Comparison of ENCODE assay signal across 19 mouse cellular contexts in genomic region chr6:94190830-94191229, GRCm38 (mm10).
DNase-seq lines count a peak whose midpoint lies in the region; ATAC-seq and TF ChIP-seq lines count a peak whose summit lies in the region.
"Had no signal": no experiment of that assay in that cellular context is flagged by ENCODE, and none has a peak within 500 bp of the region (broad histone marks: within the 10 kb centered on the region; RNA-seq: fewer than 3 reads in every experiment).

No protein-coding gene starts in this region.

- no peaks in the 10 kb centered on the region for H3K27me3 ChIP-seq in liver, adult 2 months (ENCODE audit: control insufficient read depth, insufficient read depth, low read length)
- peaks cover 4% of the 10 kb centered on the region for H3K27me3 ChIP-seq in liver, embryonic 11.5 days (replicated peaks; ENCODE audit: control insufficient read depth, insufficient read depth, low read length)
- H3K27me3 ChIP-seq in kidney, adult 2 months (replicated peaks; ENCODE audit: control insufficient read depth, insufficient read depth, low read length), result no peaks in the 10 kb centered on the region
- H3K27me3 ChIP-seq in kidney, embryonic 15.5 days, result no peaks in the 10 kb centered on the region
- H3K27me3 ChIP-seq: forebrain, embryonic 12.5 days; hindbrain, embryonic 15.5 days; limb, embryonic 15.5 days; midbrain, embryonic 12.5 days; neural tube, embryonic 15.5 days had no signal

- peaks cover 26% of the 10 kb centered on the region; the same call in 1 of the 2 replicates for H3K79me2 ChIP-seq in liver, adult 2 months (ENCODE audit: control insufficient read depth, insufficient read depth, low read length)

- TF ChIP-seq CTCF in liver, adult 2 months (IDR thresholded peaks at IDR 0.05; ENCODE audit: low read depth, low read length), result no peak
- no peak for TF ChIP-seq CTCF in kidney, adult 2 months (conservative IDR thresholded peaks at IDR 0.05; ENCODE audit: insufficient read depth, insufficient read length, low read depth, low read length)

- peaks cover 12% of the 10 kb centered on the region for H3K4me1 ChIP-seq in liver, adult 2 months (ENCODE audit: control insufficient read depth, insufficient read depth, low read length)
- H3K4me1 ChIP-seq in liver, embryonic 11.5 days (replicated peaks; ENCODE audit: control insufficient read depth, insufficient read depth, low read length), result peaks cover 3% of the 10 kb centered on the region; the same call in 1 of the 2 replicates
- H3K4me1 ChIP-seq in kidney, adult 2 months (ENCODE audit: control insufficient read depth, insufficient read depth, low read length), result peaks cover 15% of the 10 kb centered on the region
- H3K4me1 ChIP-seq in kidney, embryonic 15.5 days, result peaks cover 52% of the 10 kb centered on the region
- H3K4me1 ChIP-seq: hindbrain, embryonic 15.5 days; midbrain, embryonic 12.5 days; neural tube, embryonic 15.5 days had no signal

- TF ChIP-seq POLR2A in liver, adult 2 months (IDR thresholded peaks at IDR 0.05; ENCODE audit: extremely low read depth, insufficient read depth, low read length), result no peak
- no peak for TF ChIP-seq POLR2A in kidney, adult 2 months (IDR thresholded peaks at IDR 0.05; ENCODE audit: low read depth, low read length)

- WGBS in liver, adult 2 months, result 20% methylated on average over 5 of the region's 5 CpGs
- 75% methylated on average over 5 of the region's 5 CpGs for WGBS in liver, embryonic 11.5 days
- 28% methylated on average over 5 of the region's 5 CpGs for whole genome bisulfite sequencing in kidney, adult 2 months
- WGBS in kidney, embryonic 15.5 days, result 55% methylated on average over 5 of the region's 5 CpGs

- H3K4me2 ChIP-seq in liver, embryonic 11.5 days, result no peak overlapping the region
- H3K4me2 ChIP-seq in kidney, embryonic 15.5 days, result no peak overlapping the region
- H3K4me2 ChIP-seq: forebrain, embryonic 12.5 days; hindbrain, embryonic 15.5 days; limb, embryonic 15.5 days; midbrain, embryonic 12.5 days; neural tube, embryonic 15.5 days had no signal

- H3K36me3 ChIP-seq in liver, adult 2 months (ENCODE audit: control insufficient read depth, insufficient read depth, low read length), result no peaks in the 10 kb centered on the region
- H3K36me3 ChIP-seq in liver, embryonic 11.5 days (ENCODE audit: control insufficient read depth, insufficient read depth, low read length), result no peaks in the 10 kb centered on the region
- no peaks in the 10 kb centered on the region for H3K36me3 ChIP-seq in kidney, adult 2 months (ENCODE audit: control insufficient read depth, insufficient read depth, low read length)
- no peaks in the 10 kb centered on the region for H3K36me3 ChIP-seq in kidney, embryonic 15.5 days
- H3K36me3 ChIP-seq: forebrain, embryonic 12.5 days; hindbrain, embryonic 15.5 days; limb, embryonic 15.5 days; midbrain, embryonic 12.5 days; neural tube, embryonic 15.5 days had no signal

- no peaks in the 10 kb centered on the region for H3K9me3 ChIP-seq in liver, embryonic 11.5 days (ENCODE audit: control insufficient read depth, low read length)
- H3K9me3 ChIP-seq in kidney, embryonic 15.5 days (replicated peaks), result no peaks in the 10 kb centered on the region
- H3K9me3 ChIP-seq: forebrain, embryonic 12.5 days; hindbrain, embryonic 15.5 days; limb, embryonic 15.5 days; midbrain, embryonic 12.5 days; neural tube, embryonic 15.5 days had no signal

- H3K4me3 ChIP-seq in liver, adult 2 months (ENCODE audit: insufficient read depth, low read depth, low read length), result no peak overlapping the region
- no peak overlapping the region for H3K4me3 ChIP-seq in liver, embryonic 11.5 days (ENCODE audit: low read depth, low read length)
- no peak overlapping the region for H3K4me3 ChIP-seq in kidney, adult 2 months (ENCODE audit: insufficient read depth, low read depth, low read length)
- no peak overlapping the region for H3K4me3 ChIP-seq in kidney, embryonic 15.5 days (replicated peaks)
- H3K4me3 ChIP-seq: forebrain, embryonic 12.5 days; hindbrain, embryonic 15.5 days; layer of hippocampus, adult 2 months; limb, embryonic 15.5 days; midbrain, embryonic 12.5 days; neural tube, embryonic 15.5 days had no signal

- DNase-seq in liver, adult 2 months (ENCODE audit: extremely low read depth, low read depth, low spot score), result peak; percentile 45
- DNase-seq in liver, embryonic 11.5 days (ENCODE audit: low spot score), result no peak
- peak; percentile 65 for DNase-seq in kidney, adult 2 months
- DNase-seq in kidney, postnatal 36 days, result peak; percentile 56 to 61
- no peak for DNase-seq in thymus, adult 18-20 months
- no peak for DNase-seq in gastrocnemius, adult 8-10 months (ENCODE audit: low spot score in 2 of 2)
- no peak for DNase-seq in ovary, postnatal 14 days (ENCODE audit: low spot score)
- DNase-seq: adrenal gland, adult 8-10 months; cerebellum, adult 11-12 months; cerebellum, postnatal 10 days; lung, postnatal 10 days had no signal

- H3K9ac ChIP-seq in liver, adult 2 months (ENCODE audit: low read depth, low read length), result no peak overlapping the region
- H3K9ac ChIP-seq in liver, embryonic 11.5 days (ENCODE audit: low read depth, low read length), result no peak overlapping the region
- H3K9ac ChIP-seq in kidney, embryonic 15.5 days, result no peak overlapping the region
- H3K9ac ChIP-seq: forebrain, embryonic 12.5 days; hindbrain, embryonic 15.5 days; limb, embryonic 15.5 days; midbrain, embryonic 12.5 days; neural tube, embryonic 15.5 days had no signal

- ATAC-seq in liver, embryonic 11.5 days (replicated peaks; ENCODE audit: low FRiP score), result no peak
- ATAC-seq in kidney, embryonic 15.5 days (replicated peaks; ENCODE audit: low FRiP score), result peak; percentile 62
- ATAC-seq: activated CD4-positive, CD25-positive, alpha-beta regulatory T cell, adult 4 months had no signal

- no peak overlapping the region for H3K27ac ChIP-seq in liver, adult 2 months (replicated peaks; ENCODE audit: insufficient read depth, low read depth, low read length)
- H3K27ac ChIP-seq in liver, embryonic 11.5 days (ENCODE audit: low read depth, low read length), result no peak overlapping the region
- H3K27ac ChIP-seq in kidney, adult 2 months (ENCODE audit: insufficient read depth, low read depth, low read length), result no peak overlapping the region
- peak overlapping the region; percentile 25; the same call in 1 of the 2 replicates for H3K27ac ChIP-seq in kidney, embryonic 15.5 days
- H3K27ac ChIP-seq: forebrain, embryonic 12.5 days; hindbrain, embryonic 15.5 days; layer of hippocampus, adult 2 months; limb, embryonic 15.5 days; midbrain, embryonic 12.5 days; neural tube, embryonic 15.5 days had no signal

Comparison
In these comparisons a context has a peak if more than half of its experiments do, and no peak if none do; other contexts are left out.
1. DNase-seq: peak in liver, adult 2 months (single experiment), kidney, adult 2 months (single experiment) and kidney, postnatal 36 days (2 of 2); none in liver, embryonic 11.5 days (single experiment), thymus, adult 18-20 months (0 of 2), gastrocnemius, adult 8-10 months (0 of 2) and ovary, postnatal 14 days (single experiment).